20 mouse cellular contexts compared by ENCODE assay signal in genomic region chr5:24931578-24932185, GRCm38 (mm10).
DNase-seq lines count a peak whose midpoint lies in the region; ATAC-seq and TF ChIP-seq lines count a peak whose summit lies in the region.
"Had no signal": no experiment of that assay in that cellular context is flagged by ENCODE, and none has a peak within 500 bp of the region (broad histone marks: within the 10 kb centered on the region; RNA-seq: fewer than 3 reads in every experiment).

No protein-coding gene starts in this region.

- H3K9ac ChIP-seq in intestine, postnatal 0 days (ENCODE audit: low read depth, low read length), result peak overlapping the region; percentile 26; the same call in 1 of the 2 replicates
- no peak overlapping the region for H3K9ac ChIP-seq in stomach, embryonic 15.5 days
- H3K9ac ChIP-seq: forebrain, embryonic 15.5 days; lung, embryonic 14.5 days had no signal

- H3K9me3 ChIP-seq in intestine, postnatal 0 days (ENCODE audit: control insufficient read depth), result no peaks in the 10 kb centered on the region
- H3K9me3 ChIP-seq in stomach, embryonic 15.5 days, result no peaks in the 10 kb centered on the region
- H3K9me3 ChIP-seq: forebrain, embryonic 15.5 days; limb, embryonic 10.5 days had no signal

- H3K27me3 ChIP-seq in intestine, postnatal 0 days (replicated peaks; ENCODE audit: control insufficient read depth, insufficient read depth, low read length), result no peaks in the 10 kb centered on the region
- H3K27me3 ChIP-seq in stomach, embryonic 15.5 days (replicated peaks), result no peaks in the 10 kb centered on the region
- H3K27me3 ChIP-seq: forebrain, embryonic 15.5 days; Patski had no signal

- no peak for TF ChIP-seq CTCF in intestine, postnatal 0 days (IDR thresholded peaks at IDR 0.05; ENCODE audit: low read depth)

- peak overlapping the region; percentile 85 for H3K27ac ChIP-seq in intestine, postnatal 0 days (ENCODE audit: low read depth, low read length)
- H3K27ac ChIP-seq in stomach, embryonic 15.5 days, result 0 out of 2 replicates have a peak overlapping the region, but pooled peaks have one; percentile 6
- H3K27ac ChIP-seq: forebrain, embryonic 15.5 days; limb, embryonic 10.5 days; midbrain, embryonic 10.5 days had no signal

- no peaks in the 10 kb centered on the region for H3K4me1 ChIP-seq in intestine, postnatal 0 days (replicated peaks; ENCODE audit: control insufficient read depth, insufficient read depth, low read length)
- H3K4me1 ChIP-seq in stomach, embryonic 15.5 days, result 0 out of 2 replicates have a peak, but pooled peaks cover 7% of the 10 kb centered on the region
- H3K4me1 ChIP-seq: forebrain, embryonic 15.5 days had no signal

- peak; percentile 9 to 24 for DNase-seq in lung, adult 18-20 months
- DNase-seq in lung, postnatal 4 days, result no peak
- DNase-seq in kidney, postnatal 14 days, result peak; percentile 50
- DNase-seq in thymus, postnatal 10 days (ENCODE audit: low spot score in 2 of 2), result no peak
- DNase-seq in Muller cell, postnatal 12 days (ENCODE audit: inconsistent ontology term), result no peak
- DNase-seq: cerebellum, adult 11 months; cerebellum, postnatal 14 days; embryo, embryonic 11 days; heart, postnatal 4 days; lung, embryonic 14.5 days; right cerebral cortex, adult 18-20 months; thymus, postnatal 4 days had no signal

- ATAC-seq in intestine, postnatal 0 days, result peak; percentile 63
- no peak for ATAC-seq in stomach, embryonic 15.5 days (ENCODE audit: insufficient read depth, low FRiP score, low read depth)
- ATAC-seq in cerebellum, adult (ENCODE audit: insufficient number of reproducible peaks, low FRiP score, low TSS enrichment), result no peak
- ATAC-seq: forebrain, embryonic 15.5 days; hindbrain, embryonic 16.5 days; Patski had no signal

- H3K4me3 ChIP-seq in intestine, postnatal 0 days (ENCODE audit: low read depth, low read length), result no peak overlapping the region
- H3K4me3 ChIP-seq in stomach, embryonic 15.5 days (replicated peaks), result no peak overlapping the region
- H3K4me3 ChIP-seq: forebrain, embryonic 15.5 days; limb, embryonic 10.5 days; midbrain, embryonic 10.5 days had no signal

- WGBS in intestine, postnatal 0 days, result 47% methylated on average over 10 of the region's 10 CpGs
- 76% methylated on average over 10 of the region's 10 CpGs for WGBS in stomach, embryonic 15.5 days

- H3K36me3 ChIP-seq in intestine, postnatal 0 days (ENCODE audit: control insufficient read depth, insufficient read depth), result no peaks in the 10 kb centered on the region
- H3K36me3 ChIP-seq in stomach, embryonic 15.5 days, result no peaks in the 10 kb centered on the region
- H3K36me3 ChIP-seq: forebrain, embryonic 15.5 days; limb, embryonic 10.5 days; midbrain, embryonic 10.5 days had no signal

- peak overlapping the region; percentile 17; the same call in 1 of the 2 replicates for H3K4me2 ChIP-seq in intestine, postnatal 0 days (replicated peaks; ENCODE audit: low read depth)
- no peak overlapping the region for H3K4me2 ChIP-seq in stomach, embryonic 15.5 days
- H3K4me2 ChIP-seq: forebrain, embryonic 15.5 days; lung, embryonic 14.5 days had no signal

Comparison
In these comparisons a context has a peak if more than half of its experiments do, and no peak if none do; other contexts are left out.
1. DNase-seq: peak in lung, adult 18-20 months (2 of 2) and kidney, postnatal 14 days (single experiment); none in lung, postnatal 4 days (0 of 2), thymus, postnatal 10 days (0 of 2) and Muller cell, postnatal 12 days (single experiment).